Mouse (Mus musculus): ENCODE data around the gene Gm37240.

- TF ChIP-seq CTCF (IDR thresholded peaks at IDR 0.05; ENCODE audit: borderline replicate concordance, extremely low read depth, insufficient read depth, insufficient read length), result no peak
- no peak for TF ChIP-seq POLR2A (IDR thresholded peaks at IDR 0.05; ENCODE audit: borderline replicate concordance, extremely low read depth, insufficient read depth, insufficient read length, poor library complexity, severe bottlenecking)
These were observed 31.4 kb downstream of the Gm37240 start for GRCm38 (mm10) chr3:85855947-85856346.
